Mouse (Mus musculus): ENCODE data around the gene Mmachc.
"Not testable (repeated sequence)": the region's sequence is repeated elsewhere in the genome, so short reads cannot be mapped to it uniquely, and the experiment has no call there.

Mmachc gene

GRCm38 (mm10) chr4:116689309-116689876 is 18.8 kb downstream of the Mmachc start:
- no peak for DNase-seq

- no peak for DNase-seq
Observed at GRCm38 (mm10) chr4:116687041-116687440, 21.2 kb downstream of the Mmachc start.

GRCm38 (mm10) chr4:116685402-116686061 is 22.7 kb downstream of the Mmachc start, which contains the start of gene Prdx1:
Gene Prdx1, plus strand, starts transcription at chr4:116685544.
- peak; percentile 92 for DNase-seq

GRCm38 (mm10) chr4:116684665-116685064 is 23.5 kb downstream of the Mmachc start:
- DNase-seq: no peak

GRCm38 (mm10) chr4:116683957-116684356 is 24.2 kb downstream of the Mmachc start:
- no peak for DNase-seq

GRCm38 (mm10) chr4:116680521-116680920 is 27.7 kb downstream of the Mmachc start:
- not testable (repeated sequence) for DNase-seq

GRCm38 (mm10) chr4:116679141-116679540 is 29.1 kb downstream of the Mmachc start:
- DNase-seq: no peak

GRCm38 (mm10) chr4:116677808-116678207 is 30.4 kb downstream of the Mmachc start:
- no peak for DNase-seq

- DNase-seq: no peak
Observed at GRCm38 (mm10) chr4:116676027-116676426, 32.2 kb downstream of the Mmachc start.

- DNase-seq: not testable (repeated sequence)
Observed at GRCm38 (mm10) chr4:116674761-116675160, 33.4 kb downstream of the Mmachc start.

- DNase-seq: peak; percentile 74
Observed at GRCm38 (mm10) chr4:116672785-116673184, 35.4 kb downstream of the Mmachc start.

GRCm38 (mm10) chr4:116669291-116669690 is 38.9 kb downstream of the Mmachc start:
- no peak for DNase-seq

GRCm38 (mm10) chr4:116668145-116668544 is 40.1 kb downstream of the Mmachc start:
- no peak for DNase-seq

GRCm38 (mm10) chr4:116666625-116667024 is 41.6 kb downstream of the Mmachc start:
- DNase-seq: no peak

GRCm38 (mm10) chr4:116661998-116662397 is 46.2 kb downstream of the Mmachc start:
- DNase-seq: no peak

GRCm38 (mm10) chr4:116660829-116661228 is 47.4 kb downstream of the Mmachc start:
- DNase-seq: no peak

- DNase-seq: not testable (repeated sequence)
Observed at GRCm38 (mm10) chr4:116659916-116660315, 48.3 kb downstream of the Mmachc start.

GRCm38 (mm10) chr4:116659474-116659873 is 48.7 kb downstream of the Mmachc start:
- no peak for DNase-seq

GRCm38 (mm10) chr4:116657971-116658370 is 50.2 kb downstream of the Mmachc start:
- DNase-seq: no peak

GRCm38 (mm10) chr4:116655658-116656057 is 52.5 kb downstream of the Mmachc start:
- DNase-seq: no peak

- DNase-seq: no peak
Observed at GRCm38 (mm10) chr4:116655100-116655499, 53.1 kb downstream of the Mmachc start.

GRCm38 (mm10) chr4:116653228-116653627 is 55.0 kb downstream of the Mmachc start:
- no peak for DNase-seq

Measured in liver (tissue).